Mouse (Mus musculus) thymus, adult 2 months (tissue): ENCODE results near the gene Gpatch2.

ENCODE experiments used
- CTCF ChIP-seq: fragments of 200-500 bp; IDR thresholded peaks from 2 replicates; pipeline ENCODE4 v1.5.1; 2012; ENCODE audit warnings: mild to moderate bottlenecking, control low read depth, low read length, moderate library complexity, borderline replicate concordance; ENCODE audit not compliant: control insufficient read depth, poor library complexity, insufficient read depth; ENCODE audit errors: extremely low read depth
- POLR2A ChIP-seq: fragments of 200-500 bp; IDR thresholded peaks from 2 replicates; pipeline ENCODE4 v1.6.1; 2012; ENCODE audit warnings: mild to moderate bottlenecking, low read length, control low read depth, moderate library complexity; ENCODE audit not compliant: control insufficient read depth, poor library complexity, insufficient read depth; ENCODE audit errors: extremely low read depth

DNA sequence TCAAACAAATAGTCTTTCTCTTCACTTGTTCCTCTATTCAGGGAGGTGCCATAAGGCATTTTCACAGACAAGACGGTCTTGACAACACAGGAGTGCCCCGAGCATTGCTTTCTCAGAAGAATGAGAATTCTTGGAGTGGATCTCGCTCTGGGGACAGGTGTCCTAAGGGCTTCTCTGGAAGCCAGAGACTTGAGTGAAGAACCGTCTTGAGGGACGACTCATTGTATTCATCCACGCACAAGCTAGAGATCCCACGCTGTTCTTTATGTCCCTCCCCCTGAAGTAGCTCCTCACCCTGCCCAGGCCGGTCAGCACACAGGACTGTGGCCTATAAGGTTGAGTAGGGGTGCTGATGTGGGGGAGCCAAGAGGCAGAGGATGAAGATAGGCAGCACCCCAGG lies 141.6 kb downstream of the Gpatch2 start:
- TF ChIP-seq CTCF, result no peak
- TF ChIP-seq POLR2A, result no peak
